Mouse (Mus musculus): ENCODE measurements around the gene Trim10. TPM values are rescaled to one million over a fixed set of nuclear protein-coding genes. Genes with fewer than 3 reads are reported as not detected.
"Not testable (repeated sequence)": the region's sequence is repeated elsewhere in the genome, so short reads cannot be mapped to it uniquely, and the experiment has no call there.

Gene Trim10
- polyA plus RNA-seq, 1 experiment from 2014 or later = 7.1 TPM

- H3K27me3 ChIP-seq = peaks cover 23% of the 10 kb centered on the region
- no peak within 1 kb of the TSS for H3K9ac ChIP-seq
- WGBS = 10% methylated on average over 29 of the region's 29 CpGs
- H3K36me3 ChIP-seq (replicated peaks) = no peaks in the 10 kb centered on the region
- H3K9me3 ChIP-seq = no peaks in the 10 kb centered on the region
- ATAC-seq (ENCODE audit: low FRiP score) = no peak
- peaks cover 6% of the 10 kb centered on the region; the same call in 1 of the 2 replicates for H3K4me1 ChIP-seq
- H3K4me3 ChIP-seq (replicated peaks) = peak within 1 kb of the TSS; percentile 21
- H3K4me2 ChIP-seq = peak within 1 kb of the TSS; percentile 48
- no peak within 1 kb of the TSS for H3K27ac ChIP-seq
These were observed 2.5 kb upstream of the Trim10 start, which contains the start of gene Trim15 for GRCm38 (mm10) chr17:36866719-36867527. Gene Trim15 (minus strand): TSS chr17:36867210.

DNA sequence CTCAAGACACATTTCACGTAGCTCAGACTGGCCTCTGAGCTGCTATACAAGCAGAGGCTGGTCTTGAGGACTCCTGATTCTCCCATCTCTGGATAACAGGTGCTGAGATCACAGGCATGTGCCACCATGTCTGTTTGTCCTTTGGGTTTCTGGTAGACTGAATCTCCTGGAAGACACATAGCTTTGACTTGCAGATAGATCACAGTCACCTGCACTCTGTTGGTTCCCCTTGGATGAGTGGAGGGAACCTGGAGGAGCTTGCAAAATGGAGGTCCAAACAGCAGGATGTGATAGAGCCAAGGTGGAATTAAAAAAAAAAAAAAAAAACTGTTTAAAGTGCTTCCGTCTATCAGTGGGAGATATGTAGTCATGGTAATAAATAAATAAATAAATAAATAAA, 538 bp upstream of the Trim10 start:
- no peak overlapping the region for H3K27ac ChIP-seq
- H3K9ac ChIP-seq = no peak overlapping the region
- no peak for ATAC-seq (ENCODE audit: low FRiP score)
- no peaks in the 10 kb centered on the region for H3K9me3 ChIP-seq
- H3K36me3 ChIP-seq (replicated peaks) = no peaks in the 10 kb centered on the region
- H3K4me2 ChIP-seq = no peak overlapping the region
- no peak overlapping the region for H3K4me3 ChIP-seq (replicated peaks)
- WGBS = 86% methylated on average over 2 of the region's 2 CpGs
- H3K4me1 ChIP-seq = peaks cover 6% of the 10 kb centered on the region; the same call in 1 of the 2 replicates
- peaks cover 23% of the 10 kb centered on the region for H3K27me3 ChIP-seq

- Histone ChIP-seq H3K4me2 (no peak overlapping the region), H3K36me3 (replicated peaks) (no peaks in the 10 kb centered on the region), H3K4me1 (peaks cover 6% of the 10 kb centered on the region; the same call in 1 of the 2 replicates), H3K4me3 (replicated peaks) (no peak overlapping the region), H3K9me3 (no peaks in the 10 kb centered on the region), H3K27ac (no peak overlapping the region), H3K27me3 (peaks cover 20% of the 10 kb centered on the region), H3K9ac (no peak overlapping the region)
- ATAC-seq (ENCODE audit: low FRiP score) = no peak
- 82% methylated on average over 25 of the region's 25 CpGs for WGBS
These were observed 809 bp downstream of the Trim10 start for GRCm38 (mm10) chr17:36869955-36870810.

GRCm38 (mm10) chr17:36874636-36875035, 5.3 kb downstream of the Trim10 start:
- H3K4me2 ChIP-seq = no peak overlapping the region
- no peaks in the 10 kb centered on the region for H3K9me3 ChIP-seq
- H3K27me3 ChIP-seq = no peaks in the 10 kb centered on the region; the same call in 1 of the 2 replicates
- no peak overlapping the region for H3K9ac ChIP-seq
- H3K36me3 ChIP-seq (replicated peaks) = no peaks in the 10 kb centered on the region
- WGBS = 77% methylated on average over 4 of the region's 4 CpGs
- no peak overlapping the region for H3K4me3 ChIP-seq (replicated peaks)
- no peak for ATAC-seq (ENCODE audit: low FRiP score)
- no peak overlapping the region for H3K27ac ChIP-seq
- H3K4me1 ChIP-seq = no peaks in the 10 kb centered on the region

DNA sequence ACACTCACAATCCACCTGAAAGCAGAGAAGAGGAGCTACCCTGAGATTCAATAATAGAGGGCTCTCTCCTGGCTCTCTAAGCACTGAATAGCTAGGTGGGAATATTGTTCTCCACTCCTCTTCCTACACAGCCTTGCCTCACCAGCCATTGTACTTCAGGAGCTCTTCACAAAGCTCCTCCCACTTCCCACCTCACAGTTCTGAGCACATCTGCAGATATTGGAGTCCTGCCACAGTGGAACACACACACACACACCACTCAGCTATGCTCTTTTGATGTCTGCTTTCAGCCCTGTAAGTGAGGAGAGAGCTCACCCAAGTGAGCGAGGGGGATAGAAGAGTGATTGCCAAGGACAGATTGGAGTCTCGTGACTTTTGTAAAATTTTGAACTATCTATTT, 14.0 kb downstream of the Trim10 start:
- no peaks in the 10 kb centered on the region for H3K36me3 ChIP-seq (replicated peaks)
- no peak for ATAC-seq (ENCODE audit: low FRiP score)

GRCm38 (mm10) chr17:36885132-36885790, 15.9 kb downstream of the Trim10 start:
- Histone ChIP-seq H3K4me2 (no peak overlapping the region), H3K9me3 (no peaks in the 10 kb centered on the region), H3K9ac (no peak overlapping the region), H3K4me3 (replicated peaks) (no peak overlapping the region), H3K36me3 (replicated peaks) (no peaks in the 10 kb centered on the region), H3K27ac (no peak overlapping the region), H3K27me3 (0 out of 2 replicates have a peak, but pooled peaks cover 5% of the 10 kb centered on the region), H3K4me1 (no peaks in the 10 kb centered on the region)
- WGBS = 93% methylated on average over 12 of the region's 12 CpGs
- ATAC-seq (ENCODE audit: low FRiP score) = no peak

More for the DNA sequence above, 14.0 kb downstream of the Trim10 start:
- H3K4me3 ChIP-seq (replicated peaks) = no peak overlapping the region
- H3K27me3 ChIP-seq = no peaks in the 10 kb centered on the region
- no peaks in the 10 kb centered on the region for H3K4me1 ChIP-seq
- no peak overlapping the region for H3K4me2 ChIP-seq
- WGBS = 89% methylated on average over 2 of the region's 2 CpGs
- H3K9ac ChIP-seq = no peak overlapping the region
- H3K27ac ChIP-seq = no peak overlapping the region
- H3K9me3 ChIP-seq = no peaks in the 10 kb centered on the region

GRCm38 (mm10) chr17:36890073-36890903, 20.9 kb downstream of the Trim10 start, which contains the start of gene Trim40:
Gene Trim40 (minus strand): TSS chr17:36890123.
- H3K4me3 ChIP-seq (replicated peaks) = no peak within 1 kb of the TSS
- no peak within 1 kb of the TSS for H3K27ac ChIP-seq
- ATAC-seq (ENCODE audit: low FRiP score) = no peak
- no peak within 1 kb of the TSS for H3K9ac ChIP-seq
- H3K9me3 ChIP-seq = no peaks in the 10 kb centered on the region
- H3K27me3 ChIP-seq = 0 out of 2 replicates have a peak, but pooled peaks cover 5% of the 10 kb centered on the region
- 86% methylated on average over 5 of the region's 5 CpGs for WGBS
- no peak within 1 kb of the TSS for H3K4me2 ChIP-seq
- H3K36me3 ChIP-seq (replicated peaks) = no peaks in the 10 kb centered on the region
- no peaks in the 10 kb centered on the region for H3K4me1 ChIP-seq

DNA sequence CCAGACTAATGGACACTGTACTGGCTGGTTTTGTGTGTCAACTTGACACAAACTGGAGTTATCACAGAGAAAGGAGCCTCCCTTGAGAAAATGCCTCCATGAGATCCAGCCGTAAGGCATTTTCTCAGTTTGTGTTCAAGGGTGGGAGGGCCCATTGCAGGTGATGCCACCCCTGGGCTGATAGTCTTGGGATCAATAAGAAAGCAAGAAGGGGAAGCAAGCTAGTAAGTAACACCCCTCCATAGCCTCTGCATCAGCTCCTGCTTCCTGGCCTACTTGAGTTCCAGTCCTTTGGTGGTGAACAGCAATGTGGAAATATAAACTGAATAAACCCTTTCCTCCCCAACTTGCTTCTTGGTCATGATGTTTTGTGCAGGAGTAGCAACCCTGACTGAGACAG, 22.1 kb downstream of the Trim10 start:
- H3K36me3 ChIP-seq (replicated peaks); H3K9ac ChIP-seq; H3K27me3 ChIP-seq; H3K4me3 ChIP-seq (replicated peaks); H3K4me2 ChIP-seq; H3K4me1 ChIP-seq; H3K27ac ChIP-seq; ATAC-seq (ENCODE audit: low FRiP score); H3K9me3 ChIP-seq: not testable (repeated sequence)
- 100% methylated on average over 1 of the region's 1 CpGs for WGBS

DNA sequence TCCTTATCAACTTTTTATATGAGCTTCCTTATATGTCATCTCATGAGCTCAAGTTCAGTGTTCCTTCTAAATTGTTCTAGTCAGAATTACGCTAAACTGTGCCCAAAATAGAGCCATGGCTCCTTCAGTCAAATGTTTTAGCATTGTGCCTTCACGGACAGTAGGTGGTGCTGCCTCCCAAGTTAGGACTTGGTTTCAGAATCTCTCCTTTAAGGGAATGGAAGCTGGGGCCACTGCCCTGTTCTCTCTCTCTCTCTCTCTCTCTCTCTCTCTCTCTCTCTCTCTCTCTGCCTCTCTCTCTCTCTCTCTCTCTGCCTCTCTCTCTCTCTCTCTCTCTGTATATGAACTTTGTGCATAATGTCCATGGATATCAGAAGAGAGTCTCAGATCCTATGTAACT, 23.0 kb downstream of the Trim10 start:
- Histone ChIP-seq H3K36me3 (replicated peaks) (no peaks in the 10 kb centered on the region), H3K27me3 (0 out of 2 replicates have a peak, but pooled peaks cover 5% of the 10 kb centered on the region), H3K9ac (no peak overlapping the region), H3K9me3 (no peaks in the 10 kb centered on the region), H3K4me2 (no peak overlapping the region), H3K4me1 (no peaks in the 10 kb centered on the region), H3K27ac (no peak overlapping the region), H3K4me3 (replicated peaks) (no peak overlapping the region)
- no peak for ATAC-seq (ENCODE audit: low FRiP score)
- WGBS = 15% methylated on average over 2 of the region's 2 CpGs

DNA sequence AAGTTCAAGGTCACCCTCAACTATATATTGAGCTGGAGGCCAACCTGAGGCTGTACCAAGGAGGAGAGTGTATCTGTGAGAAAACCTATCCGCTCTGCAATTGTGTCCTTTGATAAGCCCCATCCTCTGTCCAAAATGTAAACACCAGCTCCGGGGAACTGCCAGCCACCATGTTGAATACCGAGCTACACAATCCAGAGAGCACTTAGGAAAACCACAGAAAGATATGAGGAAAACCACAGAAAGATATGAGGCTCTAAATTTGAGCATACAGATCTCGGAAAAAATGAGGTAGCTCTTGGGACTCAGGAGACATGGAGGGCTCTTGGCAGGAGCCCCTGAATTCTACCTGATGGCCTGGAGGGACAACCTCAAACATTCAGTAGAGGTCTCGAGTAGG, 24.0 kb downstream of the Trim10 start:
- WGBS = 83% methylated on average over 5 of the region's 5 CpGs
- Histone ChIP-seq H3K9ac (no peak overlapping the region), H3K4me2 (no peak overlapping the region), H3K27ac (no peak overlapping the region), H3K9me3 (no peaks in the 10 kb centered on the region), H3K27me3 (0 out of 2 replicates have a peak, but pooled peaks cover 5% of the 10 kb centered on the region), H3K4me3 (replicated peaks) (no peak overlapping the region), H3K4me1 (no peaks in the 10 kb centered on the region), H3K36me3 (replicated peaks) (no peaks in the 10 kb centered on the region)
- ATAC-seq (ENCODE audit: low FRiP score) = no peak

- no peaks in the 10 kb centered on the region for H3K27me3 ChIP-seq
- no peak overlapping the region for H3K4me2 ChIP-seq
- no peaks in the 10 kb centered on the region for H3K36me3 ChIP-seq (replicated peaks)
- no peak overlapping the region for H3K4me3 ChIP-seq (replicated peaks)
- 88% methylated on average over 1 of the region's 1 CpGs for WGBS
- H3K9me3 ChIP-seq = no peaks in the 10 kb centered on the region
- H3K9ac ChIP-seq = no peak overlapping the region
- ATAC-seq (ENCODE audit: low FRiP score) = no peak
- H3K4me1 ChIP-seq = no peaks in the 10 kb centered on the region
- H3K27ac ChIP-seq = no peak overlapping the region
These were observed 27.2 kb downstream of the Trim10 start for GRCm38 (mm10) chr17:36896583-36896982.

Data from forebrain, embryonic 12.5 days (tissue).